Mouse (Mus musculus) cerebellum, adult 2 months (tissue): ENCODE measurements around the gene Npas3.

Experiments
- CTCF ChIP-seq: fragments of 200-500 bp; IDR thresholded peaks from 2 replicates; pipeline ENCODE4 v1.5.1; 2011; ENCODE audit warnings: low read depth, mild to moderate bottlenecking, control low read depth, low read length, moderate library complexity, borderline replicate concordance; ENCODE audit not compliant: insufficient read depth
- POLR2A ChIP-seq: fragments of 200-500 bp; IDR thresholded peaks from 2 replicates; pipeline ENCODE4 v1.6.1; 2011; ENCODE audit warnings: low read length, control low read depth, borderline replicate concordance; ENCODE audit not compliant: insufficient read depth

- no peak for TF ChIP-seq POLR2A
- no peak for TF ChIP-seq CTCF
Measured at GRCm38 (mm10) chr12:53843626-53844025, 595.1 kb downstream of the Npas3 start.
